In the genomic region with DNA sequence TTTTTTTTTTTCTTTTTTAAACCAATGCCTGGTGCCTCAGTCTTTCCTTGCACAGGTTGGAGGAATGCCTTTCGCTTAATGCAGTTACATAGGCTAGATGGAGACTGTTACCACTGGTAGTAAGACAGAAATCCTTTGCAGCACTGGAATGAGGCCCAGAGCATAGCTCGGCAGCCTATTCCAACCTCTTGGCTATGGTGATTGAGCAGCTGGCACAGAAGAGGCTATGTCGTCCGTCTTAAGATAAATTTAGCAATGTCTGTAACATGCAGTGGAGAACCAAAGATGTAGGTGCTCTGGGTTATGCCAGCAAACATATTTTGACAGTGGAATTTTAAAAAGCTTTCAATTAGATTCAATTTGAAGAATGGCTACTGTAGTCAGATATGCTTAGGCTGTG, we compare ENCODE assay signal across 18 mouse cellular contexts.
A peak's percentile ranks its signal among the peaks of the same experiment; 100 is the strongest.
DNase-seq lines count a peak whose midpoint lies in the region; ATAC-seq lines count a peak whose summit lies in the region.
"Had no signal": no experiment of that assay in that cellular context is flagged by ENCODE, and none has a peak within 500 bp of the region (broad histone marks: within the 10 kb centered on the region; RNA-seq: fewer than 3 reads in every experiment).

No protein-coding gene starts in this region.

- peak; percentile 8 for DNase-seq in adrenal gland, postnatal 10 days
- DNase-seq in adrenal gland, postnatal 14 days = no peak
- DNase-seq in frontal cortex, postnatal 10 days (ENCODE audit: low spot score in 2 of 2) = no peak
- peak; percentile 43 for DNase-seq in NIH3T3 (ENCODE audit: low read depth)
- peak; percentile 15 for DNase-seq in telencephalon, adult 2 months (ENCODE audit: low read depth, low spot score)
- DNase-seq in spleen, postnatal 14 days (ENCODE audit: low spot score in 2 of 2) = no peak
- DNase-seq: cerebellum, adult 11-12 months; cerebellum, postnatal 25 days; gastrocnemius, postnatal 14 days; heart, adult 11 months; kidney, adult 11 months; kidney, postnatal 14 days; layer of hippocampus, adult 9-11 months; lung, embryonic 14.5 days; right cerebral cortex, postnatal 4 days had no signal

- ATAC-seq in frontal cortex, adult (ENCODE audit: low TSS enrichment) = peak; percentile 81
- ATAC-seq: forebrain, embryonic 13.5 days; midbrain, embryonic 15.5 days had no signal

Comparison
In these comparisons a context has a peak if more than half of its experiments do, and no peak if none do; other contexts are left out.
1. DNase-seq: peak in adrenal gland, postnatal 10 days (single experiment), NIH3T3 (single experiment) and telencephalon, adult 2 months (single experiment); none in adrenal gland, postnatal 14 days (single experiment), frontal cortex, postnatal 10 days (0 of 2) and spleen, postnatal 14 days (0 of 2).